Mouse (Mus musculus): ENCODE measurements around the gene Parpbp.

Parpbp gene

GRCm38 (mm10) chr10:88146707-88147477 lies at the start of gene Parpbp, which contains the start of gene Nup37:
TSS of gene Parpbp (minus strand) at chr10:88146941.
TSS of gene Nup37 (plus strand) at chr10:88146992.
- peak; percentile 93 for DNase-seq (ENCODE audit: low spot score)

- no peak for DNase-seq (ENCODE audit: low spot score)
These were observed 20.8 kb upstream of the Parpbp start for GRCm38 (mm10) chr10:88167438-88168077.

- no peak for DNase-seq (ENCODE audit: low spot score)
These were observed 19.4 kb upstream of the Parpbp start for GRCm38 (mm10) chr10:88166158-88166557.

GRCm38 (mm10) chr10:88162676-88163075 lies 15.9 kb upstream of the Parpbp start:
- no peak for DNase-seq (ENCODE audit: low spot score)

- DNase-seq (ENCODE audit: low spot score), result no peak
These were observed 15.4 kb upstream of the Parpbp start for GRCm38 (mm10) chr10:88162096-88162495.

- no peak for DNase-seq (ENCODE audit: low spot score)
These were observed 4.9 kb upstream of the Parpbp start for GRCm38 (mm10) chr10:88151658-88152057.

- no peak for DNase-seq (ENCODE audit: low spot score)
These were observed 3.6 kb upstream of the Parpbp start for GRCm38 (mm10) chr10:88150381-88150780.

GRCm38 (mm10) chr10:88146187-88146586 lies 554 bp downstream of the Parpbp start:
- DNase-seq (ENCODE audit: low spot score), result no peak

GRCm38 (mm10) chr10:88135630-88136029 lies 11.1 kb downstream of the Parpbp start:
- DNase-seq (ENCODE audit: low spot score), result no peak

GRCm38 (mm10) chr10:88119721-88120120 lies 27.0 kb downstream of the Parpbp start:
- no peak for DNase-seq (ENCODE audit: low spot score)

- no peak for DNase-seq (ENCODE audit: low spot score)
These were observed 33.5 kb downstream of the Parpbp start for GRCm38 (mm10) chr10:88113290-88113689.

- no peak for DNase-seq (ENCODE audit: low spot score)
These were observed 40.6 kb downstream of the Parpbp start for GRCm38 (mm10) chr10:88106169-88106568.

- DNase-seq (ENCODE audit: low spot score), result no peak
These were observed 56.0 kb downstream of the Parpbp start, which contains the start of gene Pmch for GRCm38 (mm10) chr10:88090772-88091171. TSS of gene Pmch (plus strand) at chr10:88091072.

- DNase-seq (ENCODE audit: low spot score), result no peak
These were observed 79.4 kb downstream of the Parpbp start for GRCm38 (mm10) chr10:88067377-88067776.

- DNase-seq (ENCODE audit: low spot score), result no peak
These were observed 81.9 kb downstream of the Parpbp start for GRCm38 (mm10) chr10:88064872-88065271.

GRCm38 (mm10) chr10:88063436-88063835 lies 83.3 kb downstream of the Parpbp start:
- no peak for DNase-seq (ENCODE audit: low spot score)

- no peak for DNase-seq (ENCODE audit: low spot score)
These were observed 89.6 kb downstream of the Parpbp start for GRCm38 (mm10) chr10:88056950-88057649.

- no peak for DNase-seq (ENCODE audit: low spot score)
These were observed 92.3 kb downstream of the Parpbp start for GRCm38 (mm10) chr10:88054233-88054985.

- peak; percentile 87 for DNase-seq (ENCODE audit: low spot score)
These were observed 100.5 kb downstream of the Parpbp start for GRCm38 (mm10) chr10:88046098-88046771.

- DNase-seq (ENCODE audit: low spot score), result no peak
These were observed 102.4 kb downstream of the Parpbp start for GRCm38 (mm10) chr10:88044297-88044696.

All from embryo, embryonic 10.5 days (tissue).